In the genomic region with DNA sequence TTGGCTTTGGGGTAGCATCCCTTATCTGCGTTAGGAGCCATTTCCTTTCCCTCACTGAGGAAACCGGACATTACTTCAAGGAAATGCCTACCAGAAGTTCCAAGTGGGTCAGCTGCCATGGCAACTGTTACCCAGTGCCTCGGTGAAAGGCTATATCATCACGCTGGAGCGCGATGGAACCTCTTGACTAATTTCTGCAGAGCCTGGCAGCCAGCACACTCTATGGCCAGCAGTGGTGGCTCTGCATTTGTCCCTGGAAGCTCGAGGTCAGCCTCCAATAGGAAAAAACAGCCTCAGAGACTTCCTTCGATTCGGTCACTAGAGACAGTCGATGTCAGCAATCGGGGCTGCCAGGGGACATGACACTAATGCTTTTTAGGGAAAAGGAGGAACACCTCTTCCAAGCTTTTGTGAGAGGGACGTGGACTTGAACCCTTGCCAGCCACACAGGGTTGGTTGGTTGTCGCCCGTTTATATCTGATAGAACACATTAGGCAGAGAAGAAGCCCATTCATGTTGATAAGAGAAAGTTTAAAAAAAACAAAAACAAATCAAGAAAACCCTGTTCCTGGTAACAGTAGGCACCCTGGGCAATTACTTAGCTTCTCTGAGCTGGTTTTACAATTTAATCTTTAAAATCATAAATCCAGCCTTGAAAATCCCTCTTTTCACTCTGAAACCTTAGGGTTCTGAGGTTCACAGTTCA, we compare ENCODE assay signal across 8 mouse cellular contexts.
DNase-seq lines count a peak whose midpoint lies in the region; ATAC-seq and TF ChIP-seq lines count a peak whose summit lies in the region.

No protein-coding gene starts in this region.

- no peak for DNase-seq in lung, embryonic 14.5 days
- DNase-seq in lung, adult 2 months: no peak
- peak; percentile 71 for DNase-seq in hindbrain, postnatal 0 days (ENCODE audit: low spot score)
- DNase-seq in lung, postnatal 10 days: peak; percentile 65
- no peak for DNase-seq in c-Kit-positive CD71-positive TER-119-positive erythroid progenitor cells, embryonic 14.5 days (ENCODE audit: low spot score)
- DNase-seq in thymus, postnatal 25 days: no peak

- H3K27ac ChIP-seq in lung, embryonic 14.5 days (ENCODE audit: low read depth): peak overlapping the region; percentile 95
- peak overlapping the region; percentile 69 for H3K27ac ChIP-seq in forebrain, embryonic 16.5 days (ENCODE audit: low read length)
- H3K27ac ChIP-seq in hindbrain, postnatal 0 days: peak overlapping the region; percentile 57

- peak overlapping the region; percentile 32; the same call in 1 of the 2 replicates for H3K4me2 ChIP-seq in lung, embryonic 14.5 days
- no peak overlapping the region; the same call in 1 of the 2 replicates for H3K4me2 ChIP-seq in forebrain, embryonic 16.5 days (ENCODE audit: low read length)
- peak overlapping the region; percentile 25 for H3K4me2 ChIP-seq in hindbrain, postnatal 0 days (ENCODE audit: low read depth, low read length)

- no peak for TF ChIP-seq POLR2A in lung, adult 2 months (IDR thresholded peaks at IDR 0.05; ENCODE audit: borderline replicate concordance, extremely low read depth, low read depth, low read length)

- H3K4me1 ChIP-seq in lung, embryonic 14.5 days (ENCODE audit: insufficient read depth): peaks cover 26% of the 10 kb centered on the region
- peaks cover 16% of the 10 kb centered on the region for H3K4me1 ChIP-seq in lung, adult 2 months (ENCODE audit: control insufficient read depth, insufficient read depth, low read length)
- peaks cover 21% of the 10 kb centered on the region for H3K4me1 ChIP-seq in forebrain, embryonic 16.5 days (replicated peaks; ENCODE audit: control insufficient read depth, insufficient read depth, low read length)
- H3K4me1 ChIP-seq in hindbrain, postnatal 0 days (ENCODE audit: insufficient read depth, low read length): peaks cover 13% of the 10 kb centered on the region

- no peaks in the 10 kb centered on the region for H3K9me3 ChIP-seq in lung, embryonic 14.5 days (ENCODE audit: low read depth, low read length)
- H3K9me3 ChIP-seq in forebrain, embryonic 16.5 days (ENCODE audit: control insufficient read depth, low read length): no peaks in the 10 kb centered on the region
- no peaks in the 10 kb centered on the region for H3K9me3 ChIP-seq in hindbrain, postnatal 0 days (ENCODE audit: low read length)

- WGBS in lung, embryonic 14.5 days: 40% methylated on average over 14 of the region's 14 CpGs
- 24% methylated on average over 14 of the region's 14 CpGs for WGBS in lung, adult 2 months
- WGBS in forebrain, embryonic 16.5 days: 13% methylated on average over 14 of the region's 14 CpGs
- WGBS in hindbrain, postnatal 0 days: 20% methylated on average over 14 of the region's 14 CpGs

- TF ChIP-seq CTCF in lung, embryonic 14.5 days (IDR thresholded peaks at IDR 0.05; ENCODE audit: low read depth): no peak
- TF ChIP-seq CTCF in lung, adult 2 months (IDR thresholded peaks at IDR 0.05; ENCODE audit: insufficient read depth, low read length): no peak
- TF ChIP-seq CTCF in hindbrain, postnatal 0 days (IDR thresholded peaks at IDR 0.05; ENCODE audit: low read depth): no peak

- H3K27me3 ChIP-seq in lung, embryonic 14.5 days (ENCODE audit: insufficient read depth, low read length): no peaks in the 10 kb centered on the region
- H3K27me3 ChIP-seq in forebrain, embryonic 16.5 days (replicated peaks; ENCODE audit: control insufficient read depth, insufficient read depth, low read length): no peaks in the 10 kb centered on the region
- no peaks in the 10 kb centered on the region for H3K27me3 ChIP-seq in hindbrain, postnatal 0 days (ENCODE audit: insufficient read depth, low read length)

- ATAC-seq in lung, embryonic 14.5 days (ENCODE audit: insufficient read depth): peak; percentile 61
- ATAC-seq in forebrain, embryonic 16.5 days: peak; percentile 79
- ATAC-seq in hindbrain, postnatal 0 days: peak; percentile 87
- ATAC-seq in erythroblast, adult 5-6 weeks (replicated peaks; ENCODE audit: low FRiP score, poor library complexity, severe bottlenecking): no peak

- no peak overlapping the region for H3K9ac ChIP-seq in lung, embryonic 14.5 days
- no peak overlapping the region for H3K9ac ChIP-seq in forebrain, embryonic 16.5 days (replicated peaks; ENCODE audit: low read depth, low read length)
- no peak overlapping the region for H3K9ac ChIP-seq in hindbrain, postnatal 0 days (replicated peaks; ENCODE audit: low read length)

- peaks cover 33% of the 10 kb centered on the region for H3K36me3 ChIP-seq in lung, embryonic 14.5 days (ENCODE audit: insufficient read depth)
- no peaks in the 10 kb centered on the region for H3K36me3 ChIP-seq in forebrain, embryonic 16.5 days (ENCODE audit: control insufficient read depth, insufficient read depth)
- peaks cover 4% of the 10 kb centered on the region; the same call in 1 of the 2 replicates for H3K36me3 ChIP-seq in hindbrain, postnatal 0 days (ENCODE audit: insufficient read depth, low read length)

- H3K4me3 ChIP-seq in lung, embryonic 14.5 days (ENCODE audit: low read depth, low read length): no peak overlapping the region
- no peak overlapping the region for H3K4me3 ChIP-seq in lung, adult 2 months (replicated peaks; ENCODE audit: extremely low read depth, low read depth, low read length)
- no peak overlapping the region for H3K4me3 ChIP-seq in forebrain, embryonic 16.5 days (replicated peaks; ENCODE audit: low read length)
- no peak overlapping the region for H3K4me3 ChIP-seq in hindbrain, postnatal 0 days (ENCODE audit: low read length)

Comparison
In these comparisons a context has a peak if more than half of its experiments do, and no peak if none do; other contexts are left out.
1. DNase-seq: peak in hindbrain, postnatal 0 days (single experiment) and lung, postnatal 10 days (single experiment); none in lung, embryonic 14.5 days (single experiment), lung, adult 2 months (single experiment), c-Kit-positive CD71-positive TER-119-positive erythroid progenitor cells, embryonic 14.5 days (single experiment) and thymus, postnatal 25 days (single experiment).
2. Peak in every context shown above with its lines, with median percentiles within 50 percentile points of each other: H3K27ac ChIP-seq.